Mouse (Mus musculus): ENCODE data around the gene Rpl10-ps3. TPM values are rescaled to one million over a fixed set of nuclear protein-coding genes. Genes with fewer than 3 reads are reported as not detected.

Gene Rpl10-ps3
- total RNA-seq (2021): 100 to 1,000 TPM; 312 to 315 TPM

DNA sequence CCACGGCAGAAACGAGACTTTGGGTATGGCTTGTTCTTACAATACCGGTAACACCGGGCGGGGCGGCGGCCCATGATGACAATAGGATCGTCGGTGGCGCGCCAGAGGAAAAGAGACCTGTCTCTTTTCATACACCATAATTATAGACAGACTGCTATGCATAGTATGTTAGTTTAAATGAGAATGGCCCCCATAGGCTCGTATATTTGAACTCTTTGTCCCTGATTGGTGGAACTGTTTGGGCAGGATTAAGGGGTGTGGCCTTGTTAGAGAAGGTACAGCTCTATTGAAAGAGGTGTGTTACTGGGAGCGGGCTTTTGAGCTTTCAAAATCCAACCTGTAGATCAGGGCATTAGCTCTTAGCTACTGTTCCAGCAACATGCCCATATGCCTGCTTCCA, at the start of gene Rpl10-ps3:
Gene Rpl10-ps3, minus strand, starts transcription at position 101 of the 400 bp plus-strand sequence.
- no peak for DNase-seq (ENCODE audit: low spot score in 2 of 2)
- intact Hi-C loops (cut with DNase I): no loop called here

DNA sequence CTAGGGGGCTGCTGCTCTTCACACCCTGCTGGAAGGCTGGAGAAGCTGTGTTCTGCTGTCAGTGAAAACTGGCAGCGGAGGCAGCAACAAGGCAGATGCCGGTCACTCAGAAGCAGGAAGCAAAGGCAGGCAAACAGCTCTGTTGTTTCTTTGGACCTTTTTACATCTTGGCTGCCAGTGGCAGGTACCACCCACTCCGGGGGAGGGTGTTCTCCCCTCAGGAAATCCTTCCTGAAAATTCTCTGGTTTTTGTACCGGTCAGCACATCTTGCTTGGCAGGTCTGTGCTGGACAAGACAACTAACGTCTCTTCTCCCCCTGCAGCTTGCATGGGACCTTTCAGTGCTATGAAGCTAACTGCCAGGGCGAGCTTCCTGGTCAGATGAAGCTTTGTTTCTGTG, 30.8 kb upstream of the Rpl10-ps3 start:
- no peak for DNase-seq (ENCODE audit: low spot score in 2 of 2)
- intact Hi-C loops (cut with DNase I): no loop called here

DNA sequence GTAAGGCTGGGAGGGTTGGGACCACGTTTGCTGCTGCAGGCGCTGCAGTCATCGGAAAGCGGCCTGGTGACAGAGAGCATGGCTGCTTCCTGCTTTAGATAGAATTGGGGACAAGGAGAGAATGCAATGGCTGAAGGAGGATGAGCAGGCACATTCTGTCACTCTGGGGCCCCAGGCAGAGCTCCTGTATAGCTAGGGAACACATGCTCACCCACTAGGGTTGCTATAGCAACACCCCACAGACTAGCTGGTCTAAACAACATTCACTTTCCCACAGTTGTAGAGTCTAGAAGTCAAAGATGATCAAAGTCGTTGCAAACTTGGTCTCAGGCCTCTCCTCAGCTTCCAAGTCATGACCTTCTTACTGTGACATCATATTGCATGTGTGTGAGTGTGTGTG, 29.9 kb upstream of the Rpl10-ps3 start:
- intact Hi-C loops (cut with DNase I): no loop called here

DNA sequence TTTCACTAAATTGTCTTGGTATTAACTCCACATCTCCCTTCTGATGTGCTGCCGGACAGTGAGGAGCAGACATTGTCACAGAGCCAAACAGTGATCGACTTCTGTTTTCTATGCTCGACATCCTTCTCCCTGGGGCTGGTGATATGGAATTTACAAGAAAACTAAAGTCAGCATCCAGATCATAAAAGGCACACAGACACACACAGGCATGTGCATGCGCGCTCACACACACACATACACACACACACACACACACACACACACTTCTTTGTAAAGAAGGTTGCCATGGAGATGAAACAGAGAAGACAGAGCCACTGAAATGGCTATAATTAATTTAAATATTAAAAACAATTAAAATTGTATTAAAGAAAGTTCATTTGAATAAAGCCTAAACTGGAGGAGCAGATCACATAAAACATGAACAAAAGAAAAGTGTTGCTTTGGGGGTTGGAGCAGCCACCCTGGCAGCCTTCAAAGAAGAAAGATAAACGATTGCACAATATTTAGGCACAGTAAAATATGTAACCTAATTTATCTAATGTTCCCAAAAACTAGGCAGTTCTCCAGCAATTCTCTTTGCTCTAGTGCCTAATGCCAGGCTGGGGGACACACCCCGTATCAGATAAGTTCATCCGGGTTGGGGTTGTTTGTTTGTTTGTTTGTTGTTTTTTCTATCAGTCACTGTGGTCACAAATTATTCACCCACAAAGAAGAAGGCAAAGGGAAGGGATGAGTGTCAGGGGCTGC, 24.0 kb upstream of the Rpl10-ps3 start:
- no peak for DNase-seq (ENCODE audit: low spot score in 2 of 2)
- intact Hi-C loops (cut with DNase I): no loop called here

More for the DNA sequence above, 29.9 kb upstream of the Rpl10-ps3 start:
- DNase-seq (ENCODE audit: low spot score in 2 of 2): peak; percentile 30 to 52

DNA sequence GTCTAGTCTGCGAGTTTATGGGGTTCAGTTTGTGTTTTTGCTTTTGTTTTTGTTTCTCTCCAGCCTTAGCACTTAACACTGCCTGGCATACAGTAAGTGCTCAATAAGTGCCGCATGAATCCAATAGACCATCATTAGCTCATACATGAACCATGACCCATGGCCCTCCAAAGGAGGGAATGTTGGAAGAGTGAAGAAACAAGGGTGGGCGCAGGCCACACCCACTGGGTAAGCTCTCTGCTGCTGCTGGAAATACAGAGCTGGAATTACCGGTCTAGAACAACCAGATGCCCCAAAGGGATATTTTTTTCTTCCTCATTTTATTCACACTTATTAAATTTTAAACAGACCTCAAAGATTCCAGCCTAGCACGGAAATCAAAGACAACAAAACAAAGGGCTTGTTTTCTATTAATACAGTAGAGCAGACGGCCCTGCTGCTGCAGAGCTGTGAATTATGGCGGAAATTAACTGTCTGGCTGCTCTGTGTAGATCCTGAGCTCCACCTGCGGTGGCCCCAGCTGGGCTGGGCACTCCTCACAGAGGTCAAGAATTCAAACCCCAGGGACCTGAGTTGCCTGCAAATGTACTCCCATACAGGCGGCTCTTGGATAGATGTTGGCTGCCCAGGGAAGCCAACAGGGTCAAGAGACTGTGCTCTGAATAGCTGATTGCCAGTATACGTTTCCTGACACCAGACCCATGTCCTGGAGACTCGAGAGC, 20.5 kb upstream of the Rpl10-ps3 start:
- intact Hi-C loops (cut with DNase I): no loop called here
- DNase-seq (ENCODE audit: low spot score in 2 of 2): no peak

DNA sequence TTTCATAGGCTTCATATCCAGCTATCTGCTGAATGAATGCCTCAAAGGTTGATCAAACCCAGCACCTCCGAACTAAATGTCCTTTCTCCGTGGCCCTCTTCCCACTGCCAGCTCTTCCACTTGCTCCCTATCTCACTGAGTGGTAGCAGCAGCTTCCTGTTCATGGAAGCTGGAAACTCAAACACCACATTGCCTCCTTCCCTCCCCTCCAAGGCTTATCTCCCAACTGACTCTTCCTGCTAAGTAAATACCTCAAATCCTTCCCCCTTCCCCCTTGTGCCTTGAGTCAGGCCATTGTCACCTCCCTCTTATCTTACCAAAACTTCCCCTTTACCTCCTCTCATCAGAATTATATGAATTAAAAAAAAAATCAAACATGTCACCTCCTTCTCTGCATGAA, 19.2 kb upstream of the Rpl10-ps3 start:
- intact Hi-C loops (cut with DNase I): no loop called here
- no peak for DNase-seq (ENCODE audit: low spot score in 2 of 2)

DNA sequence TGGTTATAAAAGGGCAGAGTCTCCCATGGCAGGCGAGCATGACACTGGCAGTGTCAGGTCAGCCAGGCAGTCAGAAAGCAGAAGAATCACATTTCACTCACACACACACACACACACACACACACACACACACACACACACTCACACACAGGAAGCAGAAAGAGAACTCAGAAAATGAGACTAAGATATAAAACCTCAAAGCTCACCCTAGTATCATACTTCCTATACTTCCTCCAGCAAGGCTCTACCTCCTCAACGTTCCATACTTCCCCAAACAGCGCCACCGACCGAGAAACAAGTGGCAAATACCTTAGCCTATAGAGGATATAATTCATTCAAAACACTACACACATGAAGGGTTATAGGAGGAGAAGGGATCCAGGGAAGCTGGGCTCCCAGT, 18.5 kb upstream of the Rpl10-ps3 start:
- intact Hi-C loops (cut with DNase I): no loop called here
- no peak for DNase-seq (ENCODE audit: low spot score in 2 of 2)

DNA sequence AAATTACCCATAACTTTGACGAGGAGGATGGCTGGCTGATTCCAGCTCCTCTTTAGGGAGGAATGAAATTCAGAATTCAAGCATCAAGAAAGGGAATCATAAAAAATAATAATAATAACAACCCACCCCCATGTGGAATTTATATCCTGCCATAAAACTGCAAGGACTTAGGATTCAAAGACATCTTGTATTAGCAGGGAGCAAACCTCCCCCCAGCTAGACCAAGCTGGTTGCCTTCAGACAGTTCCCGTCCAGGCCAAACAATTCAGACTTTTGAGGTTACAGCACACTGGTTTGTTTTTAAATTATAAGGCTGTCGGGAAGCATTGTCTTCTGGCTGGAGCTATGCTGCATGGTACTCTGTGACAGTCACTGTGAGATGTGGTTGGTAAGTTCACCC, 17.8 kb upstream of the Rpl10-ps3 start:
- no peak for DNase-seq (ENCODE audit: low spot score in 2 of 2)
- intact Hi-C loops (cut with DNase I): no loop called here

DNA sequence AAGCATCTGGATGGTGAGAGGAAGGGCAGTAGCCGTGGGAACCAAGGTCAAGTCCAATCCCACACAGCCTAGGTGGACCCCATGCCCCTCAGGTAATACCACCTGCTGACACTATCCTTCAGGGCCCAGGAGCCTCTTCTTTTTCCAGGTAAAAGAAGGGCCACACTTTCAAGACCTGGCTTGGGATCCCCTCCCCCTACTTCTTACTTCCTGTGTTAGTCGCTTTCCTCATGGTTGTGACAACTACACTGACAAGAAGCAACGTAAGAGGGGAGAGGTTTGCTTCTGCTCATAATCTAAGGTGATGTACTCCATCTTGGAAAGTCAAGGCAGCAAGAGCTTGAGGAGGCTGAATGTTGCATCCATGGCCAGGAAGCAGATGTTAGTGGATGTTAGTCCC, 15.6 kb upstream of the Rpl10-ps3 start:
- intact Hi-C loops (cut with DNase I): no loop called here
- DNase-seq (ENCODE audit: low spot score in 2 of 2): no peak

DNA sequence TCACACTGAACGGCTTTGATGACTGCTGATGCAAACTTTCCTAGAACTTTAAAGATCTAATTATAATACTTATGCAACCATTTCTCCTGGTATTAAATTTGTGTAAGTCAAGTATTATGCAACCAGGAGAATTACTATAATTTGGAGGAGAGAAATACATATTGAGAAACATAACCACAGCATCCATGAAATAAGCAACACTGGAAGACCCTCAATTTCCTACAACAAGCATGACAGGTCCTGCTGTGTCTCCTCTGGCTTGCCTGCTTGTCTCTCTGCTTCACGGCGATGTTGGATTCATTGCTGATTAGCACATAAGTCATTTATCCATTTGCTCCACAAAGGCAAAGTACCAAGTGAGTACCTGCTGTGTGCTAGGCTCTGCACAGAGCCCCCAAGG, 12.6 kb upstream of the Rpl10-ps3 start:
- no peak for DNase-seq (ENCODE audit: low spot score in 2 of 2)
- intact Hi-C loops (cut with DNase I): no loop called here

DNA sequence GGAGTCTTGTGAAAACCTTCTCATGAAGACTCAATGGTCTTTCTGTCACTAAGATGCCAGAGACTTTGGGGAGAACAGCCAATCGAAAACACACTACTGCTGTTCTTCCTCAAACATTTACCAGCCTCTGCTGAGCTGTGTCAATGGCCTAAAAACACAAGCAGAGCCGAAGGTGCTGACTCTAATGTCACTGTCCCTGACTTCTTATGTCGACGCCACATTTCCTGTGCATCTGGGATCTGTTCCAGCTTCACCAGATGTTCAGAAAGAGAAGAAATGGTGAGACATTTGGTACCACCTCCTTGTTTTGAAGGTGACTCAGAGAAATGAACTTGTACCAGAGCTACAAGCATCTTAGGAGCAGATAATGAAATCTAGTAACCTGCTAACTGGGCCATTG, 7.0 kb upstream of the Rpl10-ps3 start:
- intact Hi-C loops (cut with DNase I): no loop called here

DNA sequence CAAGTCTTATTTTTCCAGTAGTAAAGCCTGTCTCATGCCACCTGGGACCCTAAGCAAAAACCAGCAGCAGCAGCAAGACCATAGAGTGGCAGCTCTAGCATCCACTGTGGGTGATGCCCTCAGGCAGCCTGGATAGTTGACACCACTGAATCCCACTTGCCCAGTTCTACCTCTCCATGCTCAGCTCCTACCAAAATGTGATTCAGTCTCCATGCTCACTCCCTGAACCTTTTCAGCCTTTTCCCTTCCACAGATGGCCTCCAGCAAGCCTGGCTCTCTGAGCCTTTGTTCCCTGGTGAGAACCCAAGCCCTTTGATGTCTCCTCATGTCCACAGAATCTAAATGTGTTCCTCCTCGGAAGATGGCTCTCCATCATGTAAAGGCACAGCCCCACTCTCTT, 5.8 kb upstream of the Rpl10-ps3 start:
- intact Hi-C loops (cut with DNase I): no loop called here
- no peak for DNase-seq (ENCODE audit: low spot score in 2 of 2)

More for the DNA sequence above, 7.0 kb upstream of the Rpl10-ps3 start:
- no peak for DNase-seq (ENCODE audit: low spot score in 2 of 2)

DNA sequence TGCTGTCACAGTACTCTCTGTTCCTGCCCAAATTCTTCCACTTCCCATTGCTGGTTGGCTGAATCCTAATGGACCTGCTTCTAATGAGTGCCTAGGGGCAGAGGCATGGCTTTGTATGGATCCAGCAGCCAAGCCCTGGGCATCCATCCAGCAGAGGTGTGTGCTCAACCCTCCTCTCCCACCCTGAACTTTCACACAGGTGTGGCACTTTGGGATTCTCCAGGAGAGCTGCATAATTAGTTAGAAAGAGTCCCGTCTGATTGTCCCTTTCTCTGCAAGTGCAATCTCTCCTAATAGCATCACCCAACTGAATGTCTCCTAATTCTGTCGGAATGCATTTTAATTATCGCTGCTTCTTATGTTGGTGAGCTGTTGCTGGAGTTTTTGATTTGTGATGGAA, 4.4 kb upstream of the Rpl10-ps3 start:
- intact Hi-C loops (cut with DNase I): no loop called here
- DNase-seq (ENCODE audit: low spot score in 2 of 2): no peak

DNA sequence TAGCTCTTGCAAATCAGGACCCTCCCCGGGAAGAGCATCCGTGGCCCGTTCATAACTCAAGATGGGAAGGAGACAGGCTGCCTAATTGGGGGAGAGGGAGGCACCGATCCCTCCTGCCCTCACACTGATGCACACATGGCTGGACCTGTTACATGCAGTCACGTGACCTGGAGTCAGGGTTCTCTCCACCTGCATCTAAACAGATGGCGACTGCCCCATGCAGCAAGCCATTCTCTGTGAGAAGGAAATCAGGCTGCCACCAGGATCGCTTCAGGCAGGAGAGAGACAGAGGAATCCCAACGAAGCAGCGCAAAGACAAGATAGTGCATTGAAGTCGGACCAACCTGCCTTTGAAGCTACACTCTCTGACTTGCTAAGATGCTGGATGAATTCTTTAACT, 3.5 kb upstream of the Rpl10-ps3 start:
- intact Hi-C loops (cut with DNase I): no loop called here
- DNase-seq (ENCODE audit: low spot score in 2 of 2): no peak

DNA sequence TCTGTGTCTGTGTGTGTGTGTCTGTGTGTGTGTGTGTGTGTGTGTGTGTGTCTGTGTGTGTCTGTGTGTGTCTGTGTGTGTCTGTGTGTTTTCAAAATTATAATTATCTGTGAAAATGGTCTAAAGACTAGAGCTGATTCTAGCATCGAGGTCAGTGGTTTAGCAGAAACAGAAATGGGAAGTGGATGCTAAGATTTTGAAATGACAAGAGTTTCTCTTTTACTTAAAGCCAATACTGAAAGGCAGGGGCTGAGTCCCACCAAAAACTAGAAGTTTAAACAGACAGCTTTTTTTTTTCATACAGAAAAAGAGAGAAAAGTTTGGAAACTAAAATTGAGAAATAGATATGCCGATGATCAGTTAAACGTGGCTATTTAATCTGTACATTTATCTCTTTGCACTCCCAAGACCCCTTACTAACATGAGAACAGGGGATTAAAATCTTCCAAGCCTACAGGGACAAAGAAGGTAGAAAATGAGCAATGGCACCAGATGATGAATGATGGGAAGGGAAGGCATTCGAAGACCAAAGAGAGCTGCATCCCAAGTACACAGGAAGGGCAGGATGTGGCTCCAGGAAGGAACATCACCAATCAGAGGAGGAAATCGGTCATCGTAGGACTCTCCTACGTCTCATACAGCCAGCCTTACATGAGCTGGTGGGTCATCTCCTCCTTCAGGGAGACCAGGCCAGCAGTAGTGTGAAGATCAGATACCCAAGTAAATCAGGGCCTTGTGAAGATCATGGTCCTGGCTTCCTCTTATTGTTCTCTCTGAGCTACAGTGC, 9.0 kb downstream of the Rpl10-ps3 start:
- DNase-seq (ENCODE audit: low spot score in 2 of 2): no peak
- intact Hi-C loops (cut with DNase I): no loop called here

DNA sequence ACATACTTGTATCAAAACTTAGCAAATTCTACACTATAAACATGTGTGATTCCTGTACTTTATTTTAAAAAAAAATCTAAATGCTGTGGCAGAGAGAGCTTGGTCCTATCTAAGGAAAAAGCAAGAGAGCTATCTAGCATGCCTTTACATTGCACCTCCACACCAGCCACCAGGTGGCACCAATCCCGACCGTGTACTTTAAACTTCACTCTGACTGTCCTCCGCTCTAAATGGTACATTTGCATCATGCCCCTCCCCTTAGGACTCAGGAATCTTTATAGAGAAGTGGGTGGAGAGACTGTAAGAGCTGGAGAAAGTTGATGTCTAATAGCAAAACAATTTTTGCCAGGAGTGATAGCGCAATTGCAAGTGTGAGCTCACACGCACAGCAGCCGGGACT, 11.4 kb downstream of the Rpl10-ps3 start:
- peak in 1 of 2 experiments; percentile 11 for DNase-seq (ENCODE audit: low spot score in 2 of 2)

DNA sequence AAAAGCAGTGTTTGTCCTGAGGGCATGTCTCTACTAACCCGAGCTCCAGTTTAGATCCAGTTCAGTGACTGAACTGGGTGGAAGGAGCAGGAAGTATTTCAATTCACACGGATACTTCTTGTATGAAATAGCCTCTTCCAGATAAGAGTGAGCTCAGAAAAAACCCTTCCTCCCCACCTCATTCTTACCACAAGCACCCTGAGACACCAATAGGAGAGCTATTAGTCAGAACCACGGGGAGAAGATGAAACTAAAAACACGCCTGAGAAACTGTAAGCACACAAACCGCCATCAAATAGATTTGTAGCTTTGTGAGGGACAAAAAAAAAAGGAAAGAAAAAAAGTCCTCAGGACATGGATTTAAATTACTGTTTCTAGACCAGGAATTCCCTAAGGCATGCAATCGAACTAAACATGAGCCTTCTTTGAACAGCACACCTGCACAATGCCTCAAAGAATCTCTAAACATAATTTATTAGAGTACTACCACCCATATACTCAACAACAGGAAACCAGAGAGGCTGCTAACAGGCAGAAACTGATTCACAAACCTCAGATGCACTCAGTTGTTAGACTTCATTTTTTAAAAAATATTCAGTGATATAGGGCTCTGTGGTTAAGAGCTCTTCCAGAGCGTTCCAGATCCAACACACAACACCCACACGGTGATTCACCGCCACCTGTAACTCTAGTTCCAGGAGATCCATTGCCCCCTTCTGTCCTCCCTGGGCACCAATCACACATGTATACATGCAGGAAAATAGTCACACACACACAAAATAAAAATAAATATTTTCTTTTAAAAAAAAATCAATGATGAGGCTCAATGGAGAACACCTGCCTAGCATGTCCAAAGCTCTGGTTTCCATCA, 20.2 kb downstream of the Rpl10-ps3 start:
- DNase-seq (ENCODE audit: low spot score in 2 of 2): no peak
- intact Hi-C loops (cut with DNase I): loop anchor here (5.0 kb wide), 1 partner anchor 203 kb away; the partner anchor contains the start of gene Pts

More for the DNA sequence above, 11.4 kb downstream of the Rpl10-ps3 start:
- intact Hi-C loops (cut with DNase I): loop anchor here (2.0 kb wide), 1 partner anchor 105 kb away; no protein-coding TSS in a partner anchor

DNA sequence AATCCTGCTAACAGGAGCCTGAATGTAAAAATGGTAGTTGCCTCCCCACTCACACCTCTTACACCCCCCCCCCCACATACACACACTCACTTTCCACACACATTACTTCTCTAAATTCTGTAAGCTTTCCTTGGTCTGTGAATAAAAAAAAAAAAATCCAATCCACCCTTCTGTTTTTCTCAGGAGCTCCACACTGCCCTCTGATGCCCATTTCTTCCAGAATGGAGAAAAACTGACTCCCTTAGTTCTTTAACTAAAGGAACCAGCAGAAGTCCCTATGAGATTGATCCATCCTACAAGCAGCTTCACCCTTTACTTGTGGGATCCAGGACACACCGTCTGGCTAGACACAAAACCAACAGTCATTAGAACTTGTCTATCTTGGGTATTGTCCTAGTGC, 24.0 kb downstream of the Rpl10-ps3 start:
- intact Hi-C loops (cut with DNase I): loop anchor here (2.0 to 5.0 kb wide), 2 partner anchors 207 to 824 kb away; partner anchors contain the start of gene Pts
- no peak for DNase-seq (ENCODE audit: low spot score in 2 of 2)

DNA sequence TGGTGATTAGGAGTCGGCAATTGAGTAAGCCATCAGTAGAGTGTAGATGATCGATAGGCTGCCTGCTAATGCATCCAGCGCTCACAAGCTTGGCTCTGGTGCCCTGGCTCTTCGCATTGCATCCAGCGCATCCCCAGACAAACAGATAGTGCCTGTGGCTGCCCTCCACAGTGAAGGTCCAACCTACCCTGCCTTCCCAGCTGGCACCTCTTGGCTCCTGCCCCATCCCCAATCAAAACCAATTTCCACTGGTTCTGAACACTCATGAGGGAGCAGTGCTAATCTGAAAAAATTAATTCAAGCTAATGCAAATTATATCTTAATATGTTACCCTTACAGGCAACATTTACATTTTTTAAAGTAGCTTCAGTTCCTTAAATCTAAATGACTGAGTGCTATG, 25.3 kb downstream of the Rpl10-ps3 start:
- no peak for DNase-seq (ENCODE audit: low spot score in 2 of 2)

More for the DNA sequence above, 25.3 kb downstream of the Rpl10-ps3 start:
- intact Hi-C loops (cut with DNase I): no loop called here

All from left cerebral cortex, postnatal 36 days (tissue).